Mouse (Mus musculus) frontal cortex, adult (tissue): ENCODE measurements around the gene Limch1.
A peak's percentile ranks its signal among the peaks of the same experiment; 100 is the strongest.

Source experiments
- ATAC-seq: cut with Nextera tagmentation; 2 replicates; pipeline ENCODE4 v1.9.2; 2017; ENCODE audit warnings: mild to moderate bottlenecking, moderate library complexity, mixed read lengths; ENCODE audit not compliant: low TSS enrichment

The Limch1 gene

DNA sequence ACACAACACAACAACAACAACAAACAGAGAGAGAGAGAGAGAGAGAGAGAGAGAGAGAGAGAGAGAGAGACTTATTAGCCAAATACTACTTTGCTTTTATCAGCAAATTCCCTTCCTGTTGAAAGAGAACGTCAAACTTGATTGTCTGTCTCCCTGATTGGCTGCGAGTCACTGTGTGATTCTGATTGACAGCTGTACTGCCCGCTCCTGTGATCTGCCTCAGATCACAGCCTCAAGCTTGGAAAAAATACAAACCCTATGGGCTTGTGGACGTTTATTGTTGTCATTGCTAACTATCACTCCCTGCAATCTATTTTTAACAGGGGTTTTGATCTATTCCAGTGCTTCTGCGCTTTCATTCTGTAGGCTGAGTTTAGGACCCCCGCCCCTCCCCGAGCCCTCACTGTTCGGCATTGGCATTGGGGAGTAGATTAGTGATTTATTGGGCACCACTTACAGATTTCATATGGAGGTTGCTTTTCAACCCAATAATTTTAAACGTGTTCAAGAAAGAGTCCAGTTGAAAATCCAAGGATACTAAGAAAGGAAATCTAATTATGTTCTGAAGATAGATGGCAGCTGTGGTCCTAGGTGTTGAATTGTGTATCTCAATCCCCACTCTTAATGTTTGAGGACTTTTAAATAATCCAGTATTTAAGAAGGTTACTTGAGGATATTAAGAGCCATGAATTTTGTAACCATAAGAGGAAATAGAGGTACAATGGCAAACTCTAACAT lies 39.2 kb downstream of the Limch1 start:
- no peak for ATAC-seq

DNA sequence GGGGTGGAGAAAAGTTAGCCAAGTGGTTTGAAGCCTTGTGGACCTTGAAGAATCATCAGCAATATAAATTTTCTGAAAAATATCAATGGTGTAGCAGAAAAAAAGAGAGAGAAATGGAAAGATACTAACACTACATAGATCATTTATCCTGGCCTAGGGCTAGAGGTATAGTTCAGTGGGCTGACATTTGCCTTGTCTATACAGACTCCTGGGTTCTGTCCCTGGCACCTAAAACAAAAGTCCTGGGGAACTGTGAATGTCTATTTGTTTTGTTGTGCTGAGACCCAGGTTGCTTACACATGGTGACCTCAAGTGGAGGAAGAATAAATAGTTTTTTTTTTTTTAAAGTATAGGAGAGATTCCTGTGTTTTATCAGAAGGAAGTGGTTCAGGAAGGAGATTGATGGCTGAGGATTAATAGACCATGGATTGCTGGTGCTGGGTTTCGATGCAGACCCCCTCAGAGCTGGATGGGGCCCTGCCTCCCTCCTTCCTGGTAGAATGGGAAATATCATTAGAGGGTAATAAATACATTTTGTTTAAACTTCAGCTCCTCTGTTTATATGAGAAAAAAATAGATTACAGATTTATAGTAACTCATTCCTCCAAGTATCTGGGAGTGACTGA lies 40.5 kb downstream of the Limch1 start:
- ATAC-seq: no peak

DNA sequence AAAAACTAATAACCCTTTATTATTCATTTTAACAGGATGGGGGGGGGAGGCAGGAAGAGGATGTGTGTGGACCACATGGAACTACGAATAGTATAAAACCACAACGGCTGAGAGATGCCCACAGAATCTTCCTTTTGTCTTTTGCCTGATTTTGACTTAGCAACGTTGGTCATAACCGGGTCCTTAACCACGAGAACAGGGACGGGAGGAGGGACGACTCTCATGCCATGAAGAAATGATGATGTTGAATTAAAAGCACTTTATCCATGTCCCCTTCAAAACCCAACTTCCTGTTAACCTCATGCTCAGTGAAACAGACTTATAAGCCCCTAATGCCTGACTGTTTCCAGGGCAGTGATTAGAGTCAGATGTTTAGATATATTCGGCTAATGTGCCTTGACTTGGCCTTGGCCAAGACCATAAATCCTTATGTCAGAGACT lies 41.0 kb downstream of the Limch1 start:
- ATAC-seq: no peak

DNA sequence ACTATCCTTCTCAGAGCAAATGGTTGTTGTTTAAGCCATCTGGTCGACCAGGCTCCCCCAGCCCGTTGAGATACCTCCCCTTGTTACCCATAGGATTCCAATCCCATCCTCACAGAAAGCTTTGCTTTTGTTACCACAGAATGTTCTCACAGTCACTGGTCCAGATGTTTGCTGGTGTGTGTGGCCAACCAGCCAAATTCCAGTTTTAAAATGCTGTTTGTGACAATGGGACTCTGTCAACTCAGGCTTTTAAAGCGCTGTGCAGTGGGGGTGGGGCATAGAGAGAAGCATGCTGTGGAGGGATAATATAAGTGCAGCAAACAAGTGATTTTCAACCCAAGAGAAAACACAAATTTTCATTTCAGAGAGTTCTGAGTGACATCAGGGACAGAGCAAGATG lies 43.4 kb downstream of the Limch1 start:
- peak; percentile 34; the same call in 1 of the 2 replicates for ATAC-seq

DNA sequence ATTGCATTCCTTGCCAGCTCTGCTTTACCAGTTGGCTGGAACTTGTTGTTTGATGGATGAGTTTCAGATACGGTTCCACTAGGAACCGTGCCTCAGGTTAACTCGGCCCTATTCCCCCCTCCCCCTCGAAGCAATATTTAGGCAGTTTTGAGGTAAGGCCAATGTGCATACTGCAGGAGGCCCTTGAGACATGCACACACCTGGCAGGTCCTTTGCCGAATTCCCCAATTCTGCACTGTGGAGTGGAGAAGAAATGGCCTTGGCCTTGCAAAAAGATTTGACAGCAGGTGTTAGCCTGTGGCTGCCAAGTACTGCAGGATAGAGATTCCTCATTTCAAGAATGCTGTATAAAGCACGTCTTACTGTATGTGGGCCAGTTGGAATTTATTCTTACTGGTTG lies 45.5 kb downstream of the Limch1 start:
- no peak for ATAC-seq

- ATAC-seq: no peak
These were observed 47.6 kb downstream of the Limch1 start for GRCm38 (mm10) chr5:66793251-66793650.

- ATAC-seq: no peak
These were observed 51.7 kb downstream of the Limch1 start for GRCm38 (mm10) chr5:66797326-66797725.

DNA sequence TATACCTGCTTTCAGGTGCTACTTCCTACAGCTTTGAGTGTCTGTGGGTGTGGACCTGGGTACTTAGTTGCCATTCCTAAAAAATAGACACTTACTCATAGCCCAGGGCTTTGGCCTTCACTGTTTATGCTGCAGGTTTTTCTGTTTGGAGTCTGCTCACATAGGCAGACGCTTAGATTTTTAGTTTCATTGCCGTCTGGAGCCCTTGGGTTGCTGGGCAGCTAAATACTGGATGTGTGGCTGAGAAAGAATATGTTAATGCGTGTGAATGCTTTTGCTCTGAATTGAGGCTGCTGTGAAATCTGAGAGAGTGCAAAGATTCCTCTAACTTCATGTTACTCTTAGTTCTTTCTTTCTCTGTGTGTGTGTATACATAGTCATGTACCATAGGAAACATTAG lies 52.5 kb downstream of the Limch1 start:
- 0 out of 2 replicates have a peak, but pooled peaks have one; percentile 7 for ATAC-seq

DNA sequence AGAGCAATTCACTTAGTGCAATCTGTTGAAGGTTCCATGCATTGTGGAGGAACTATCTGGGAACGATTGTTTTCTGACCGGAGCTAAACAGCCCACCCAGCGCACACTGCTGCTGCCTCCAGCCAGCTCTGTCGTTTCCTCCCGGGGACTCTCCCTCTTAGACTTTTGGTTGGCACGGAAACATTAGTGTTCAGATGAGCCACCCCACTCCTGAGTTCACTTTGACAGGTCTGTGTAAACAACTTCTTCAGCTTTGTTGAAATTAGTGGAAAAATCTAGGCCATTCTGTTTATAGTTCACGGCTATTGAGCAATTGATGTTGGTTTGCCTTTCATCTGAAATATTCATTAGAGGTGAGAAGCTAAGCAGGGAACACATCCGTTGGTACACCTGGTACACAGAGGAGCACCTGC lies 53.0 kb downstream of the Limch1 start:
- ATAC-seq: peak; percentile 17; the same call in 1 of the 2 replicates

DNA sequence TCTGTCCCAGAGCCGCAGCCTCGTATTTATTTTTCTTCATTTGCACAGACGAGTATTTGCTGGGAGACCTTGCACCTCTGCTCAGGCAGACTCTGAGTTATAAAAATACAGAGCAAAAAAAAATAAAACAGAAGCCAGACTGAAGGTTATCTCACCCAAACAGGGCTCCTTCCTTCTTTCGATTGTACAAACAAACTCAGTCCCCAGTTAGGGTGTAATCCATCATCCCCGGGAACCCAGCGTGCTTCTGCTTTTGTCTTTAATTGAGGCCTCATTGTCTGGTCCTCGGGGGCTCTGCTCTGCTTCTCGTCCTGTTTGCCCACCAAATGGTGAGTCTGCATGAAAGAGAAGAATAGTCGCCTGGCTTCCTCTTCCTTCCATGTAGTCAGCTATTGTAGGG lies 54.6 kb downstream of the Limch1 start:
- ATAC-seq: no peak

DNA sequence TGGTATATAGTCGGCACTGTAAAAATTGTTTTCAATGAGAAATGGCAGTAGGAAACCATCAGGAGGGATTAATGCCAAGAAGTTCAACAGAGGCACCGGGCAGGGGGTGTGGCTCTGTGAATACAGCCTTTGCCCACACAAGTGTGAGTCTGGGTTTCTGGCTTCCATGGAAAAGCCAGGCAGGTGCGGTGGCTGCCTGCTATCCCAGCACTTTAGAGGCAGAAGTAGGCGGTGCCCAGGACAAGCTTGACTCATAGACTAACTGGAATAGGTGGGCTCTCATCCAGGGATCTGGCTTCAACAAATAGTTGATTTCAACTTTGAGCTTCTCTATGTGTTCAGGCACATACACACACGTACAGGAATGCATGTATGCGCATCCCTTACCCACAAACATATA lies 55.4 kb downstream of the Limch1 start:
- peak; percentile 33; the same call in 1 of the 2 replicates for ATAC-seq

DNA sequence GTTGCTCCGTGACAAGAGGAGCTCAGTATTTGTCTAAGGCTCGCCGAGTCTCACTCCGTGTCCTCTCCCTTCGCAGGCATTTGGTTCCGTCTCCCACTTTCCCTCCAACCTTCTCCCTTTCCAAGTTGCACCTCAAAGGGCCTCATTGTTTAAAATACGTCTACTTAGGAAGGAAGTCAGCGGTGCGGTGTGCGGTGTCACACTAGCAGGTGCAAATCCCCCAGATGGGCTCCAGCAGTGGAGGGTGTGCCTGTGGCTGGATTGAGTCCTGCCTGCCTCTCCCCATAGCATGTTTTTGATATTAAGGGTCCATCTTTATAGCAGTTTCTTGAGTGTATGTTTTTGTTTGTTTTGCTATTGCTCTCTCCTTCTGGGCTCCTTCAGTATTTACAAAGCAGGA lies 56.6 kb downstream of the Limch1 start:
- no peak for ATAC-seq

GRCm38 (mm10) chr5:66806335-66806734 lies 60.7 kb downstream of the Limch1 start:
- ATAC-seq: no peak

DNA sequence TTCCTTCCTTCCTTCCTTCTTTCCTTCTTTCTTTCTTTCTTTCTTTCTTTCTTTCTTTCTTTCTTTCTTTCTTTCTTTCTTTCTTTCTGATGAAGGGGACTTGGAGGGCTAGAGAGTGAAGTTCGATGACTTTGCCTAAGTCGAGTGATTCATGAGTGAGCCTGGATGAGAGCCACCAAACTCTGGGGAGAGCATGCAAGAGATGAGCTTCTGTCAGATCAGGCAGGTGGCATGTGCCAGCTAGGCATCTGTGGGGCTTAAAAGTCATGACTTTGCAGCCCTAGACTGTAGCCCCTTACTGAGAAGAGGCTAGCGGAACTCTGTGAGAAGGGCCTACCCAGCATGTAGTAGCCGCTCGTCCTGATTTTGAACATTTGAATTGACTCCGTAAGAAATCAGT lies 62.1 kb downstream of the Limch1 start:
- ATAC-seq: no peak

GRCm38 (mm10) chr5:66809016-66809570 lies 63.5 kb downstream of the Limch1 start:
- no peak for ATAC-seq

- ATAC-seq: no peak
These were observed 64.8 kb downstream of the Limch1 start for GRCm38 (mm10) chr5:66810396-66810795.

- no peak for ATAC-seq
These were observed 69.0 kb downstream of the Limch1 start for GRCm38 (mm10) chr5:66814674-66815073.

- ATAC-seq: no peak
These were observed 70.2 kb downstream of the Limch1 start for GRCm38 (mm10) chr5:66815877-66816276.

GRCm38 (mm10) chr5:66816751-66817150 lies 71.1 kb downstream of the Limch1 start:
- no peak for ATAC-seq

DNA sequence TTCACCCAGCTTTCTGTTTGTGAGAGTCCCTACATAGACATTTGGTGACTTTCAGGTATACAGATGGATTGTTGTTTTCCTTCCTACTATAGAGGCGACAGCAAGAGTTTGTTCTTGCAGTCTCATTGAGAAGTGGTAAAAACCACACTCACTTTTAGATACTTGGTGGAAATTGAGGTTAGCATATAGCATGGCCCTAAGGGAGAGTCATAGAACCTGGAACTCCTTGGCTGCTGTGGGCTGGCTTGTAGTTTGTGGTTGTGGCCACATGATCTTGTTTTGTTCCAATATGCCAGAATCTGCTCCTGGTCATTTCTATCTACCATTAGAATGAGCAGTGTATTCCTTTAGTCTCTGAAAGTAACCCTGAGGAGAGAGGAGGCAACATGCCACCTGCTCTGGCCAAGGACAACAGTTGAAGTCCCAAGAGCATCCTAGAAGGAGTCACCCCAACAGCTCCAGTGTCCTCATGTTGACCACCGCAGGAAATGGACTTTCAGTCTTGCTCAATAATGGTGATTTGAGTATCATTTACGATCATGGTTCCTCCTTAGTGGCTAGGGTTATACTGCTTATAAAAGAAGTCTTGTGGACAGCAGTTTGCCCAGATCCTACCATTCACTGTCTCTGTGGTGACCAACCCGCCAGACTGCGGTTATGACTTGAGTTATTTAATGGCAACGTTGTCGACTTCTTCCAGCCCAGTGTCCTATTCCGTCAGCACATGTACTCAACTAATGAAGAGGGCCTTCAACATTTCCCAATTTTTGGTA lies 71.7 kb downstream of the Limch1 start:
- no peak for ATAC-seq

GRCm38 (mm10) chr5:66822500-66823205 lies 77.0 kb downstream of the Limch1 start:
- peak; percentile 64 for ATAC-seq

DNA sequence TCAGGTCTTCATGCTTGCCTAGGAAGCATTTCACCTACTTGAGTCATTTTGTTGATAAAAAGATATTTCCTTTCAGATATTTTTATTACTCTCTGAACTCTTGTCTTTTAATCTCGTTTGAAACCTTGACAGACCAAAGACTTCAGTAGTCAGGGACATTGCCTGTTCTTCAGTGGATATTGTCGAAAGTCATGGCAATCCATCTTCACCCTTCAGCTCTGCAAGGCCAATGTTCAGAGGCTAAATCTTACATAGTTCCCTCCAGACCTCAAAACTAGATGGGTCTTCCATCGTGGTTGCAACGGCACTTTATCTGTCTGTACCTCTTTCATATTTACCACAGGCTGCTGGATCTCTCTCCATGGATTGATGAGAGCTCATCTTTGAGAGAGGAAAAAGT lies 80.0 kb downstream of the Limch1 start:
- no peak for ATAC-seq
